Mouse (Mus musculus) thymus, adult 2 months (tissue): Measurements from ENCODE around the gene Tubb4b.

ENCODE experiments used
- CTCF ChIP-seq: fragments of 200-500 bp; IDR thresholded peaks from 2 replicates; pipeline ENCODE4 v1.5.1; 2012; ENCODE audit warnings: mild to moderate bottlenecking, control low read depth, low read length, moderate library complexity, borderline replicate concordance; ENCODE audit not compliant: control insufficient read depth, poor library complexity, insufficient read depth; ENCODE audit errors: extremely low read depth
- POLR2A ChIP-seq: fragments of 200-500 bp; IDR thresholded peaks from 2 replicates; pipeline ENCODE4 v1.6.1; 2012; ENCODE audit warnings: mild to moderate bottlenecking, low read length, control low read depth, moderate library complexity; ENCODE audit not compliant: control insufficient read depth, poor library complexity, insufficient read depth; ENCODE audit errors: extremely low read depth

DNA sequence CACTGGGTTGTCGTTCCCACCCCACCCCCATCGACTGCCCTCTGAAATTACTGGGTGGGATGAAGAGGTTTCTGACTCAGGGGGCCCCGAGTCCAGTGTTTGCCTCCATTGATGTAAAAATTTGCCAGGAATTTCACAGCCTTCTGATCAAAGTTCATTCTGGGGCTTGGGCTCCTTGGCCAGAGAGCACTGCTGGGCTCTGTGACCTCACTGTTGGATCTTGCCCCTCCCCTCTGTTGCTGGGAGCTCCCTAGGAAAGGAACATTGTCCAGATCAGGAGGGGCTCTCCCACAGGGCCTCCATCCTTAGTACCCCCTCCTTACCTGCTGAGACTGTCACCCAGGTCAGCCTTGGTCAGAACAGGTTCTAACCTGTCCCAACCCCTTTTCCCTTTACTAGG is 10.1 kb downstream of the Tubb4b start, which contains the start of gene Stpg3:
- no peak for TF ChIP-seq CTCF
- TF ChIP-seq POLR2A, result no peak
